Mouse (Mus musculus) intestine, postnatal 0 days (tissue): ENCODE measurements at regions not wholly inside any gene's neighbourhood (a gene's known extent, or its start where the extent isn't known, plus 50 kb on each side); places are given as distances from the start of the nearest gene placed in this dataset.

ENCODE experiments used
- ATAC-seq: fragments of 200-750 bp; cut with Nextera tagmentation; 2 replicates; pipeline ENCODE4 v1.8.0; 2017; ENCODE audit warnings: mild to moderate bottlenecking, moderate TSS enrichment, moderate library complexity
- H3K27ac ChIP-seq: fragments of 300-500 bp; sonication (generic); 2 replicates; pipeline ENCODE4 v1.5.1; 2014; ENCODE audit warnings: mild to moderate bottlenecking, low read depth, low read length, moderate library complexity
- H3K27me3 ChIP-seq: fragments of 300-500 bp; sonication (generic); replicated peaks from 2 replicates; pipeline ENCODE4 v1.6.1; 2014; ENCODE audit warnings: low read length, mixed read lengths; ENCODE audit not compliant: control insufficient read depth, insufficient read depth
- H3K36me3 ChIP-seq: fragments of 300-500 bp; sonication (generic); 2 replicates; pipeline ENCODE4 v1.6.1; 2014; ENCODE audit warnings: mild to moderate bottlenecking, moderate library complexity; ENCODE audit not compliant: control insufficient read depth, insufficient read depth
- H3K4me1 ChIP-seq: fragments of 300-500 bp; sonication (generic); replicated peaks from 2 replicates; pipeline ENCODE4 v1.6.1; 2014; ENCODE audit warnings: antibody characterized with exemption, low read length, mixed read lengths; ENCODE audit not compliant: control insufficient read depth, insufficient read depth
- H3K4me2 ChIP-seq: fragments of 300-500 bp; sonication (generic); replicated peaks from 2 replicates; pipeline ENCODE4 v1.6.1; 2014; ENCODE audit warnings: low read depth, mild to moderate bottlenecking, moderate library complexity
- H3K4me3 ChIP-seq: fragments of 300-500 bp; sonication (generic); 2 replicates; pipeline ENCODE4 v1.5.1; 2014; ENCODE audit warnings: low read depth, low read length
- H3K9ac ChIP-seq: fragments of 300-500 bp; sonication (generic); 2 replicates; pipeline ENCODE4 v1.6.1; 2014; ENCODE audit warnings: mild to moderate bottlenecking, low read depth, low read length
- H3K9me3 ChIP-seq: fragments of 300-500 bp; sonication (generic); 2 replicates; pipeline ENCODE4 v1.6.1; 2016; ENCODE audit warnings: mixed run types; ENCODE audit not compliant: control insufficient read depth
- CTCF ChIP-seq: sonication (generic); IDR thresholded peaks from 2 replicates; pipeline ENCODE4 v1.5.1; 2016; ENCODE audit warnings: low read depth, mild to moderate bottlenecking, control low read depth, antibody characterized with exemption, moderate library complexity
- WGBS: fragments of 180-500 bp; shearing (Covaris S2); extraction: QIAGEN DNeasy Blood & Tissue Kit; methylation state at CpG from one replicate; pipeline ENCODE4 v1.1.7; 2014; 5-methylcytosine and 5-hydroxymethylcytosine counted together

DNA sequence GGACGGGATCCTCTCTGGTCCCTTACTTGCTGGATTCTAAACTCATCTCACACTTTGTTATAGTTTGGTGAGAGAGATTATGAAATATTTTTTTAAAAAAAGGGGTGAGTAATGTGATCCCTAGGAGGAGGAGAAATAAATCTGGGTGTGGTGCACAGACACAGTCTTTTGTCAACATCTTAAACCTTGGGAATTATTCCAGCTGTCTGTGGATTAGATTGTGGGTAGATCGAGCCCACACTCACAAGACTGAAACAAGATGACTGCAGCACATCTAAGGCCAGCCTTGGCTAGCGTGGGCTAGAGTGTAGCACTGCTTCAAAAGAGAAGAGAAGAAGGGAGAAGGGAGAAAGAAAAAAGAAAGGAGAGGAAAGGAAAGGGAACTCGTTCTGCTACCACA is 70.4 kb upstream of the Il12b start:
- no peak for ATAC-seq
- no peak for TF ChIP-seq CTCF
- no peak overlapping the region for H3K27ac ChIP-seq
- H3K4me3 ChIP-seq = no peak overlapping the region
- WGBS = 64% methylated on average over 4 of the region's 4 CpGs
- H3K9me3 ChIP-seq = no peaks in the 10 kb centered on the region
- H3K27me3 ChIP-seq = no peaks in the 10 kb centered on the region
- no peak overlapping the region for H3K4me2 ChIP-seq
- no peaks in the 10 kb centered on the region for H3K4me1 ChIP-seq
- H3K36me3 ChIP-seq = no peaks in the 10 kb centered on the region
- no peak overlapping the region for H3K9ac ChIP-seq

DNA sequence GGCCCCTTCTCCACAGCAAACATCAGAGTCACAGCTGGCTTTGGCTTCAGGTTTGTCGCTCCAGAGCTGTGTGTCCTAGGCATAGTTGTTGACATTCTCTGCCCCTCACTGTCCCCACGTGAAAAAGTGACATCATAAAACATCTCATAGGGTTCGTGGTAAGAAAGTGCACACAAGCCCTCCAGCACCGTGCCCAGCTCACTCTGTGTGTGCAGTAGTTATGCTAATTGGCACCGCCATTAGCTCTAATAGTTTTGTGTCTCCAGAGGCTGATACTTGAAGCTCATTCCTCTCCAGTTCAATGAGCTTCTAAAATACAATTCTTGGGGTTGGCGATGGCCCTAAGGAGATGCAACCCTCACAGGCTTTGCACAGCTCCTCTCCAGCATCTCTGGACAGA is 69.4 kb upstream of the Il12b start:
- H3K4me3 ChIP-seq = no peak overlapping the region
- H3K27ac ChIP-seq = no peak overlapping the region
- 67% methylated on average over 6 of the region's 6 CpGs for WGBS
- H3K36me3 ChIP-seq = no peaks in the 10 kb centered on the region
- H3K9ac ChIP-seq = no peak overlapping the region
- no peak for ATAC-seq
- H3K4me2 ChIP-seq = no peak overlapping the region
- H3K4me1 ChIP-seq = no peaks in the 10 kb centered on the region
- H3K9me3 ChIP-seq = no peaks in the 10 kb centered on the region
- no peaks in the 10 kb centered on the region for H3K27me3 ChIP-seq
- TF ChIP-seq CTCF = no peak

DNA sequence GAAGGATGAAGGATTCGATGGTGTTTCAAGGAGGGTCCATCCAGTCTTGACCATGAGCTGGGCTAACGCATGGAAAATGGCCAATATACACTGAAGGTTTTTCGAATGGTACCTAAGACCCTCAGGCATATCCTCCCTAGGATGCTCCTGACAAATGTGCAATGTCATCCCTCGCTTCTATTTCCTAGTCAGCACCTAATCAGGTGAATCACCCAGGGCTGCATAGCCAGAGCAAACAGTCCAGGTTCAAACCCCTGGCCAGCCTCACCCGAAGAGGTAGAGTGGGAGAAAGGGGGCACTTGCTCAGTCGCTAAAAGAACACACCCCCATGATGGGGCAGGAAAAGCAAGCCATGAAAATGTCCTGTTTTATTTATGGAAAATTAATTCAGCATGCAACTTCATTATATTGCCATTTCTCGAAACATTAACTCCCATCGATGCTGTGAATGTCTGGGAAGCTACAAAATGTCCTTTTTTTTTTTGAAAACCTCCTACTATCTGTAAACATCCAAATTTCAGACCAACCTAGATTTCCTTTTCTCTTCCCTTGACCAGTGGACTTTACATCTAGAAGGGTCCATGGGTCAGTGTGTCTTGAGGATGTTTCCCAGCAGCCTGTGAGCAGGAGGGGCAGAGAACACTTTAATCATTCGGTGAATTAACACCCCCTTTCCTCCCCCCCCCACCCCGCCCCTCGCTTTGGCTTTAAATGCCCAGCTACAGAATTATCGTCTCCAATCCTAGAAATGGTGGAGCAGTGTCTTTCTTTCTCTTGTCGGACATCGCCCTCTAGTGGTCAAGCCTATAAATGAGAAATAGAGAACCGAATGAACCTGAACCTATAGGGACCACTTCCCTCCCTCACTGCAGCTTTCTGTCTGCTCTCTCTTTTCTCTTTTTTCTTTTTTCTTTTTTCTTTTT is 68.8 kb upstream of the Il12b start:
- H3K4me2 ChIP-seq = no peak overlapping the region
- H3K9me3 ChIP-seq = no peaks in the 10 kb centered on the region
- TF ChIP-seq CTCF = peak; percentile 84
- H3K27me3 ChIP-seq = no peaks in the 10 kb centered on the region
- 37% methylated on average over 15 of the region's 15 CpGs for WGBS
- no peak overlapping the region for H3K9ac ChIP-seq
- no peaks in the 10 kb centered on the region for H3K4me1 ChIP-seq
- H3K4me3 ChIP-seq = no peak overlapping the region
- no peak overlapping the region for H3K27ac ChIP-seq
- H3K36me3 ChIP-seq = no peaks in the 10 kb centered on the region
- no peak for ATAC-seq

DNA sequence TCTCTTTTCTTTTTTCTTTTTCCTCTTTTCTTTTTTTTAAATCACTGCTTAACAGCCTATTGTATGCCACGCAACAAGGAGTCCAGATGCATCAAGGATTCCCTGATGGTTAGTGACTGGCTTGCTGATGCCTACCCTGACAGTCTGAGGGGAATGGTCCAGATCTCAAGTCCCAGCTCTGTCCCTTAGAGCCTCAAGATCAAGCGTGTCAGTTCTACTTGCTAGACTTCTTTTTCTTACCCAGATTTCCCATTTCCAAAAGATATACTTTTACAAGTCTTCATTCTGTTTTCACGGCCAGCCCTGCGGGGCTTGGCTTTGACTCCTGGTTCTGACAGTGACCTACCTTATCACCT is 68.1 kb upstream of the Il12b start:
- no peak overlapping the region for H3K4me2 ChIP-seq
- ATAC-seq = no peak
- no peak overlapping the region for H3K27ac ChIP-seq
- no peak overlapping the region for H3K9ac ChIP-seq
- 54% methylated on average over 4 of the region's 4 CpGs for WGBS
- H3K4me3 ChIP-seq = no peak overlapping the region
- no peaks in the 10 kb centered on the region for H3K4me1 ChIP-seq
- TF ChIP-seq CTCF = no peak
- H3K27me3 ChIP-seq = no peaks in the 10 kb centered on the region
- H3K36me3 ChIP-seq = no peaks in the 10 kb centered on the region
- no peaks in the 10 kb centered on the region for H3K9me3 ChIP-seq

DNA sequence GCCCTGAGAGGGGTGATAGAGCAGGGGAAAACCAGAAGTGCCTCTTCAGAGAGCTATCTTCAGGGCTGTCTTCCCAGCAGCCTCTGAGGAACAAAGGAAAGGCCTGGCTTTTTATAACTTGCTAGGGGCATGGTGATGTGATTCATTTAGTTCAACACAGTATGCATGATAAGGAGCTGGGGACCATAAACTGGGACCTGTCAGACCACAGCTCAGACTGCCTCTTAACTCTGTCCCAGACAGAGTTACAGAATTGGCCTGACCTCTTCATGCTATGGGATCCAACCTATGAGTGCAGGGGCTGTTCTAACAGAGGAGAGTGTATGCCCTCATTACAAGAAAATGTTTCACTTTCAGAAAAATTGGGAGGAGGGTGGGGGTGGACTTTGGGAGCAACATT is 59.3 kb upstream of the Il12b start:
- Histone ChIP-seq H3K27me3 (no peaks in the 10 kb centered on the region), H3K4me2 (no peak overlapping the region), H3K27ac (no peak overlapping the region), H3K36me3 (no peaks in the 10 kb centered on the region), H3K9ac (no peak overlapping the region), H3K4me3 (no peak overlapping the region), H3K4me1 (no peaks in the 10 kb centered on the region), H3K9me3 (no peaks in the 10 kb centered on the region)
- no peak for ATAC-seq
- TF ChIP-seq CTCF = no peak

DNA sequence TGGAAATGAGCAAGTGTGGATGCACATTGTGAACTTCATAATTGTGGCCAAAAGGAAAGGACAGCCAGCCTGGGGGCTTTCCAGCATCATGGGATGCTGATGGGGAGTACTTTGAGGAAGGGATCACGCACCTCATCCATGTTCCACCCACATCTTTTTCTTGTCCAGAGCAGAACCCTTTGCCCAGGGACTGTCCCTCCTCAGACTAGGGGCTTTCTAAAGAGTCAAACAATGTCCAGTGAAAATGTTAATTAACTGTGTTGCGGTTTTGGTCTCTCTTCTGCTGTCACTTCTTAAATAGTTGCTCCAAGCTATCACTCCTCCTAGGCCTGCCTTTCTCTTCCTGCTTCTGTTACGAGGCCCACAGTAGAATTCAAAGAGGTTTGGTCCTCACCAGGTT is 51.6 kb upstream of the Il12b start:
- TF ChIP-seq CTCF = no peak
- no peak overlapping the region for H3K4me2 ChIP-seq
- H3K4me1 ChIP-seq = no peaks in the 10 kb centered on the region
- no peaks in the 10 kb centered on the region for H3K9me3 ChIP-seq
- H3K36me3 ChIP-seq = no peaks in the 10 kb centered on the region
- H3K27me3 ChIP-seq = no peaks in the 10 kb centered on the region
- WGBS = 67% methylated on average over 3 of the region's 3 CpGs
- H3K9ac ChIP-seq = no peak overlapping the region
- H3K4me3 ChIP-seq = no peak overlapping the region
- ATAC-seq = no peak
- no peak overlapping the region for H3K27ac ChIP-seq
